Mouse (Mus musculus) C2C12 (cell line): ENCODE measurements around the gene AI837181. TPM values are rescaled to one million over a fixed set of nuclear protein-coding genes. Genes with fewer than 3 reads are reported as not detected.

Experiments
- H3K27me3 ChIP-seq: one replicate; pipeline ENCODE4 v1.6.1; 2011; ENCODE audit not compliant: control insufficient read depth, insufficient read depth, insufficient read length
- H3K36me3 ChIP-seq: one replicate; pipeline ENCODE4 v1.6.1; 2011; ENCODE audit not compliant: control insufficient read depth, insufficient read depth
- H3K4me3 ChIP-seq: one replicate; pipeline ENCODE4 v1.5.1; 2011; ENCODE audit warnings: mild to moderate bottlenecking, control low read depth; ENCODE audit not compliant: poor library complexity, insufficient read depth, severe bottlenecking
- H3K79me2 ChIP-seq: one replicate; pipeline ENCODE4 v1.6.1; 2011; ENCODE audit not compliant: control insufficient read depth, insufficient read depth
- H3K79me3 ChIP-seq: one replicate; pipeline ENCODE4 v1.6.1; 2011; ENCODE audit warnings: low read depth, control low read depth
- H3ac ChIP-seq: one replicate; pipeline ENCODE3; 2011; ENCODE audit warnings: low read depth; ENCODE audit not compliant: control insufficient read depth, insufficient read length
- CEBPB ChIP-seq: IDR thresholded peaks from one replicate; pipeline ENCODE4 v1.6.1; 2011; ENCODE audit warnings: low read depth, mild to moderate bottlenecking, control low read depth, moderate library complexity
- CTCF ChIP-seq: IDR thresholded peaks from one replicate; pipeline ENCODE4 v1.5.1; 2011; ENCODE audit not compliant: control insufficient read depth, insufficient read depth, insufficient read length
- FOSL1 ChIP-seq: IDR thresholded peaks from one replicate; pipeline ENCODE4 v1.8.0; 2011; ENCODE audit warnings: mild to moderate bottlenecking, low read length; ENCODE audit not compliant: poor library complexity, insufficient read depth, severe bottlenecking
- MAX ChIP-seq: IDR thresholded peaks from one replicate; pipeline ENCODE4 v1.6.1; 2011; ENCODE audit warnings: mild to moderate bottlenecking, control low read depth
- MYOD1 ChIP-seq: IDR thresholded peaks from one replicate; pipeline ENCODE4 v1.6.1; 2011; ENCODE audit warnings: low read depth; ENCODE audit not compliant: control insufficient read depth, insufficient read length
- MYOG ChIP-seq: IDR thresholded peaks from one replicate; pipeline ENCODE4 v1.6.1; 2011; ENCODE audit not compliant: control insufficient read depth, insufficient read length; ENCODE audit errors: extremely low read depth
- USF1 ChIP-seq: IDR thresholded peaks from one replicate; pipeline ENCODE4 v1.6.1; 2011; ENCODE audit warnings: low read depth, mild to moderate bottlenecking, control low read depth, moderate library complexity
- long read RNA-seq, 2 experiments: library from polyadenylated mRNA; unstranded; transcript quantifications; one replicate each; pipeline ENCODE4 v2.0.0; 2019 to 2020
- polyA plus RNA-seq: library from polyadenylated mRNA; unstranded; fragments of >200 nt; fragmentation: generic; extraction: Trizol; gene quantifications from one replicate; pipeline ENCODE4 v1.2.1, GENCODE M21; 2012; ENCODE audit warnings: missing spikeins

The AI837181 gene
- polyA plus RNA-seq, result 90.3 TPM
- long read RNA-seq, experiment 1, transcript AI837181-202 (2 exons, 1,528 nt), result major isoform, 9 of 22 reads
- long read RNA-seq, experiment 1, partial matches to known transcripts, result 9 of 22 reads
- long read RNA-seq, experiment 1, other reads (novel, unspliced or antisense), result 0 of 22 reads
- long read RNA-seq, experiment 2, transcript AI837181-202 (2 exons, 1,528 nt), result major isoform, 19 of 34 reads
- long read RNA-seq, experiment 2, transcript AI837181-201 (2 exons, 1,529 nt), result minor isoform, 10 of 34 reads
- long read RNA-seq, experiment 2, partial matches to known transcripts, result 0 of 34 reads
- long read RNA-seq, experiment 2, other reads (novel, unspliced or antisense), result 5 of 34 reads

GRCm38 (mm10) chr19:5424782-5425741 is at the start of gene AI837181, which contains the start of gene Drap1:
TSS of gene AI837181 (plus strand) at chr19:5425144.
TSS of gene Drap1 (minus strand) at chr19:5424979.
- H3K4me3 ChIP-seq, result peak within 1 kb of the TSS; percentile 95
- peaks cover 47% of the 10 kb centered on the region for H3K36me3 ChIP-seq
- peak within 1 kb of the TSS; percentile 94 for H3ac ChIP-seq
- no peaks in the 10 kb centered on the region for H3K27me3 ChIP-seq
- no peak for TF ChIP-seq MAX
- H3K79me2 ChIP-seq, result peaks cover 68% of the 10 kb centered on the region
- H3K79me3 ChIP-seq, result peaks cover 36% of the 10 kb centered on the region

GRCm38 (mm10) chr19:5377446-5377845 is 47.5 kb upstream of the AI837181 start:
- TF ChIP-seq MAX (no peak), FOSL1 (no peak), MYOG (no peak), MYOD1 (no peak), CEBPB (no peak), CTCF (no peak), USF1 (no peak)
- Histone ChIP-seq H3K79me2 (no peaks in the 10 kb centered on the region), H3ac (no peak overlapping the region), H3K36me3 (peaks cover 68% of the 10 kb centered on the region), H3K4me3 (no peak overlapping the region), H3K79me3 (no peaks in the 10 kb centered on the region), H3K27me3 (no peaks in the 10 kb centered on the region)

GRCm38 (mm10) chr19:5383326-5383725 is 41.6 kb upstream of the AI837181 start:
- Histone ChIP-seq H3K4me3 (no peak overlapping the region), H3K79me3 (peaks cover 29% of the 10 kb centered on the region), H3K79me2 (peaks cover 44% of the 10 kb centered on the region), H3K36me3 (peaks cover 76% of the 10 kb centered on the region), H3K27me3 (no peaks in the 10 kb centered on the region), H3ac (no peak overlapping the region)
- TF ChIP-seq USF1 (no peak), MYOD1 (no peak), CEBPB (no peak), MYOG (no peak)

GRCm38 (mm10) chr19:5384715-5385114 is 40.2 kb upstream of the AI837181 start:
- no peak overlapping the region for H3K4me3 ChIP-seq
- no peaks in the 10 kb centered on the region for H3K27me3 ChIP-seq
- H3K79me2 ChIP-seq, result peaks cover 58% of the 10 kb centered on the region
- TF ChIP-seq MAX (no peak), FOSL1 (no peak), MYOG (no peak), CEBPB (no peak), CTCF (no peak), MYOD1 (no peak), USF1 (no peak)
- peaks cover 37% of the 10 kb centered on the region for H3K79me3 ChIP-seq
- H3ac ChIP-seq, result no peak overlapping the region
- peaks cover 63% of the 10 kb centered on the region for H3K36me3 ChIP-seq

- peak overlapping the region; percentile 98 for H3ac ChIP-seq
- peaks cover 37% of the 10 kb centered on the region for H3K79me3 ChIP-seq
- no peaks in the 10 kb centered on the region for H3K27me3 ChIP-seq
- peaks cover 30% of the 10 kb centered on the region for H3K36me3 ChIP-seq
- peaks cover 63% of the 10 kb centered on the region for H3K79me2 ChIP-seq
- H3K4me3 ChIP-seq, result peak overlapping the region; percentile 91
- TF ChIP-seq MYOG (no peak), USF1 (no peak), CEBPB (no peak), FOSL1 (no peak), MYOD1 (no peak), MAX (no peak), CTCF (no peak)
Observed at GRCm38 (mm10) chr19:5388011-5388441, 36.9 kb upstream of the AI837181 start.
